Mouse (Mus musculus): Measurements from ENCODE around the gene Anapc7.
A peak's percentile ranks its signal among the peaks of the same experiment; 100 is the strongest.

Gene Anapc7

GRCm38 (mm10) chr5:122421271-122422068 is at the start of gene Anapc7:
Gene Anapc7 (plus strand): TSS chr5:122421693.
- no peak for DNase-seq (ENCODE audit: extremely low spot score)

GRCm38 (mm10) chr5:122372192-122372769 is 49.2 kb upstream of the Anapc7 start, which contains the start of gene Fam216a:
Gene Fam216a (minus strand): TSS chr5:122372364.
- DNase-seq (ENCODE audit: extremely low spot score), result peak; percentile 99

GRCm38 (mm10) chr5:122372878-122373277 is 48.6 kb upstream of the Anapc7 start:
- DNase-seq (ENCODE audit: extremely low spot score), result no peak

- no peak for DNase-seq (ENCODE audit: extremely low spot score)
Measured at GRCm38 (mm10) chr5:122377101-122377833, 44.2 kb upstream of the Anapc7 start.

GRCm38 (mm10) chr5:122378171-122378570 is 43.3 kb upstream of the Anapc7 start:
- DNase-seq (ENCODE audit: extremely low spot score), result no peak

- DNase-seq (ENCODE audit: extremely low spot score), result peak; percentile 60
Measured at GRCm38 (mm10) chr5:122379374-122380155, 41.9 kb upstream of the Anapc7 start.

- DNase-seq (ENCODE audit: extremely low spot score), result no peak
Measured at GRCm38 (mm10) chr5:122390006-122390405, 31.5 kb upstream of the Anapc7 start.

GRCm38 (mm10) chr5:122390671-122391070 is 30.8 kb upstream of the Anapc7 start:
- no peak for DNase-seq (ENCODE audit: extremely low spot score)

GRCm38 (mm10) chr5:122391178-122391785 is 30.2 kb upstream of the Anapc7 start:
- DNase-seq (ENCODE audit: extremely low spot score), result no peak

GRCm38 (mm10) chr5:122391786-122392180 is 29.7 kb upstream of the Anapc7 start, which contains the start of gene Arpc3:
Gene Arpc3 (plus strand): TSS chr5:122391878.
- DNase-seq (ENCODE audit: extremely low spot score), result peak; percentile 91

- DNase-seq (ENCODE audit: extremely low spot score), result no peak
Measured at GRCm38 (mm10) chr5:122392227-122393004, 29.1 kb upstream of the Anapc7 start.

GRCm38 (mm10) chr5:122393887-122394286 is 27.6 kb upstream of the Anapc7 start:
- DNase-seq (ENCODE audit: extremely low spot score), result peak; percentile 66

GRCm38 (mm10) chr5:122396791-122397190 is 24.7 kb upstream of the Anapc7 start:
- no peak for DNase-seq (ENCODE audit: extremely low spot score)

GRCm38 (mm10) chr5:122397495-122397894 is 24.0 kb upstream of the Anapc7 start:
- no peak for DNase-seq (ENCODE audit: extremely low spot score)

- no peak for DNase-seq (ENCODE audit: extremely low spot score)
Measured at GRCm38 (mm10) chr5:122399871-122400270, 21.6 kb upstream of the Anapc7 start.

GRCm38 (mm10) chr5:122400628-122401302 is 20.7 kb upstream of the Anapc7 start:
- no peak for DNase-seq (ENCODE audit: extremely low spot score)

- peak; percentile 64 for DNase-seq (ENCODE audit: extremely low spot score)
Measured at GRCm38 (mm10) chr5:122401303-122401640, 20.2 kb upstream of the Anapc7 start.

- DNase-seq (ENCODE audit: extremely low spot score), result no peak
Measured at GRCm38 (mm10) chr5:122402160-122402559, 19.3 kb upstream of the Anapc7 start.

- no peak for DNase-seq (ENCODE audit: extremely low spot score)
Measured at GRCm38 (mm10) chr5:122402772-122403171, 18.7 kb upstream of the Anapc7 start.

GRCm38 (mm10) chr5:122403362-122403761 is 18.1 kb upstream of the Anapc7 start:
- DNase-seq (ENCODE audit: extremely low spot score), result no peak
